In the genomic region with DNA sequence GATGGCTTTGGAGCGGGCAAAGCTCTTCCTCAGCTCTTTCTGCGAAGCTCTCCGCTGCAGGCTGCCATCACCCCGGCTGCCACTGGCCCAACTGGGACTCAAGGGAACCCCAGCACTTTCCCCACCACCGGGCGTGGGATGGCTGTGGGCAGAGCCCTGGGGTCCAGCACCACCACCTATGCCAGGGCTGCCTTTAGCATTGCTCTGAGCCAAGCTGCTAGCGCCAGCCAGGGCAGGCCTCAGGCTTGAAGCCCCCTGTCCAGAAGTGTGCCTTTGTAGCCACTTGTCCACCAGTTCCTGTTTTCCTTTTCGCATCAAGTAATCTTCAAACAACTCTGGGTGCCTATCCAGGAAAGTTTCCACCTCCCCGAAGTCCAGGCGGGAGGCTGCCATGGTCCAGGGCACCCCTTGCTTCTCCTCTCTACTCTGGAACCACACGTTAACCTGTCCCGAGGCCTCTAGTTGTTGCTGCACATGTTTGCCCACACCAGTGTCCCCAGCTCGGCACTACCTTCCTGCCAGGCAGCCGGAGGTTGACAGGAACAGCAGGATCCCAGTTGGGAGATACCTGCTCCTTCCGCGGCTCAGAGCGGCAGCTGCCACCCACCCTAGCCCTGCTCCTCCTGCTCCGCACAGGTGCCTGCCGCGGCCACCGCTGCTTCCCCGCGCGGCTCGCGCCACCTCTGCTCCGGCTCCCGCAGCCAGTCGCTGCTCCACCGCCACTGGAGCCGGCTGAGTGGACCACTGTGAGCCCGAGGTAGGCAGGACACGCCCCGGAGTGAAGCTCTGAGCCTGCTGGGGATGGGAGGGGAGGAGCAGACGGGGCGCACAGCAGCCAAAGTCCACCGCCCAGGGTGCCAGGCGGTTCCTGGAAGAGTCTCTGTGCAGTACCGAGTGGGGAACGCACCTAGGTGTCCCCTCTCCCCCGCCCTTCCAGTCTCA, we compare ENCODE assay signal across 9 mouse cellular contexts. TPM values are rescaled to one million over a fixed set of nuclear protein-coding genes. Genes with fewer than 3 reads are reported as not detected.
DNase-seq lines count a peak whose midpoint lies in the region; ATAC-seq and TF ChIP-seq lines count a peak whose summit lies in the region.
"Had no signal": no experiment of that assay in that cellular context is flagged by ENCODE, and none has a peak within 500 bp of the region (broad histone marks: within the 10 kb centered on the region; RNA-seq: fewer than 3 reads in every experiment).

TSS of gene Pde11a (minus strand) at position 560 of the 942 bp plus-strand sequence.

- TF ChIP-seq CTCF in kidney, postnatal 0 days (IDR thresholded peaks at IDR 0.05; ENCODE audit: low read depth): no peak

- peaks cover 9% of the 10 kb centered on the region for H3K4me1 ChIP-seq in heart, embryonic 15.5 days (replicated peaks)
- peaks cover 7% of the 10 kb centered on the region for H3K4me1 ChIP-seq in kidney, postnatal 0 days (replicated peaks; ENCODE audit: insufficient read depth, low read length)
- H3K4me1 ChIP-seq in lung, embryonic 16.5 days (replicated peaks; ENCODE audit: control insufficient read depth, insufficient read depth, low read length): no peaks in the 10 kb centered on the region

- DNase-seq in layer of hippocampus, adult 8-10 months (ENCODE audit: low spot score in 2 of 2): no peak
- DNase-seq in layer of hippocampus, adult 9-10 months (ENCODE audit: low spot score): no peak
- DNase-seq in c-Kit-positive CD71-positive TER-119-positive erythroid progenitor cells, embryonic 14.5 days (ENCODE audit: low spot score): peak; percentile 3
- DNase-seq in kidney, postnatal 0 days (ENCODE audit: low spot score): peak; percentile 69
- DNase-seq in retina, embryonic 14.5 days (ENCODE audit: low spot score): peak; percentile 61
- no peak for DNase-seq in gastrocnemius, postnatal 36 days

- peak within 1 kb of the TSS; percentile 97 for H3K4me2 ChIP-seq in heart, embryonic 15.5 days
- H3K4me2 ChIP-seq in kidney, postnatal 0 days (ENCODE audit: low read length): peak within 1 kb of the TSS; percentile 92
- H3K4me2 ChIP-seq in lung, embryonic 16.5 days (ENCODE audit: low read depth, low read length): peak within 1 kb of the TSS; percentile 95

- peak within 1 kb of the TSS; percentile 56 for H3K4me3 ChIP-seq in heart, embryonic 15.5 days
- peak within 1 kb of the TSS; percentile 42 for H3K4me3 ChIP-seq in kidney, postnatal 0 days (replicated peaks; ENCODE audit: low read depth, low read length)
- H3K4me3 ChIP-seq in lung, embryonic 16.5 days (ENCODE audit: low read length): peak within 1 kb of the TSS; percentile 53

- H3K27ac ChIP-seq in heart, embryonic 15.5 days: no peak within 1 kb of the TSS
- no peak within 1 kb of the TSS for H3K27ac ChIP-seq in kidney, postnatal 0 days
- H3K27ac ChIP-seq in lung, embryonic 16.5 days (ENCODE audit: low read length): no peak within 1 kb of the TSS

- H3K9me3 ChIP-seq in heart, embryonic 15.5 days (replicated peaks): no peaks in the 10 kb centered on the region
- H3K9me3 ChIP-seq in kidney, postnatal 0 days (replicated peaks; ENCODE audit: low read length): no peaks in the 10 kb centered on the region
- H3K9me3 ChIP-seq in lung, embryonic 16.5 days (ENCODE audit: control insufficient read depth, low read length): no peaks in the 10 kb centered on the region

- WGBS in heart, embryonic 15.5 days: 15% methylated on average over 40 of the region's 41 CpGs
- 18% methylated on average over 40 of the region's 41 CpGs for WGBS in kidney, postnatal 0 days
- WGBS in lung, embryonic 16.5 days: 16% methylated on average over 40 of the region's 41 CpGs

- peak within 1 kb of the TSS; percentile 45 for H3K9ac ChIP-seq in heart, embryonic 15.5 days
- H3K9ac ChIP-seq in kidney, postnatal 0 days (ENCODE audit: low read depth, low read length): peak within 1 kb of the TSS; percentile 42; the same call in 1 of the 2 replicates
- peak within 1 kb of the TSS; percentile 62 for H3K9ac ChIP-seq in lung, embryonic 16.5 days (ENCODE audit: low read length)

- peak; percentile 66; the same call in 1 of the 2 replicates for ATAC-seq in heart, embryonic 15.5 days (replicated peaks; ENCODE audit: insufficient number of reproducible peaks, insufficient read depth, low FRiP score, low read depth)
- ATAC-seq in kidney, postnatal 0 days (replicated peaks; ENCODE audit: low FRiP score, low read depth): peak; percentile 97
- ATAC-seq in lung, embryonic 16.5 days (ENCODE audit: low read depth): peak; percentile 60

- no peaks in the 10 kb centered on the region for H3K36me3 ChIP-seq in heart, embryonic 15.5 days
- H3K36me3 ChIP-seq in kidney, postnatal 0 days (ENCODE audit: insufficient read depth, low read length): no peaks in the 10 kb centered on the region
- H3K36me3 ChIP-seq in lung, embryonic 16.5 days (ENCODE audit: control insufficient read depth, insufficient read depth, low read length): no peaks in the 10 kb centered on the region

- peaks cover 20% of the 10 kb centered on the region for H3K27me3 ChIP-seq in heart, embryonic 15.5 days
- peaks cover 5% of the 10 kb centered on the region; the same call in 1 of the 2 replicates for H3K27me3 ChIP-seq in kidney, postnatal 0 days (ENCODE audit: insufficient read depth, low read length)
- H3K27me3 ChIP-seq in lung, embryonic 16.5 days (ENCODE audit: control insufficient read depth, insufficient read depth, low read depth, low read length): peaks cover 5% of the 10 kb centered on the region; the same call in 1 of the 2 replicates

- intact Hi-C loops in gastrocnemius, postnatal 36 days (cut with DNase I): no loop called here

RNA-seq across cellular contexts. Expression of gene Pde11a, which starts in this region (rescaled TPM):
- 10 to 100 TPM; 15.7 to 22.8 (median 17.9) TPM for total RNA-seq in layer of hippocampus, adult 8-10 months (2022)
- 0.18 and 0.24 TPM in 2 replicates for polyA plus RNA-seq in heart, embryonic 15.5 days (2015; fragmentation: Nextera tagmentation; extraction: Ambion mirVana)
- 0.71 and 0.89 TPM in 2 replicates for polyA plus RNA-seq in kidney, postnatal 0 days (2015; fragmentation: Nextera tagmentation; extraction: Ambion mirVana)
- 0.09 and 0.13 TPM in 2 replicates for polyA plus RNA-seq in lung, embryonic 16.5 days (2015; fragmentation: Nextera tagmentation; extraction: Ambion mirVana)
- total RNA-seq in gastrocnemius, postnatal 36 days (2021): under 1 TPM in 1 of 2 experiments, not detected in 1; 0.15 TPM
- total RNA-seq: neutrophil, adult 5-6 weeks had no signal

Comparison
In these comparisons a context has a peak if more than half of its experiments do, and no peak if none do; other contexts are left out.
1. RNA of gene Pde11a (total RNA-seq): 15.7 to 22.8 TPM in layer of hippocampus, adult 8-10 months; 0.15 TPM in gastrocnemius, postnatal 36 days; every median in the first group is over 10 times any median in the second.
2. Peak in ATAC-seq, H3K4me3 ChIP-seq, H3K9ac ChIP-seq and H3K4me2 ChIP-seq in heart, embryonic 15.5 days; RNA of the gene not detected or under 1 TPM.
3. Peak in DNase-seq, ATAC-seq, H3K4me3 ChIP-seq, H3K9ac ChIP-seq and H3K4me2 ChIP-seq in kidney, postnatal 0 days; RNA of the gene not detected or under 1 TPM.
4. Peak in ATAC-seq, H3K4me3 ChIP-seq, H3K9ac ChIP-seq and H3K4me2 ChIP-seq in lung, embryonic 16.5 days; RNA of the gene not detected or under 1 TPM.
5. DNase-seq: peak in c-Kit-positive CD71-positive TER-119-positive erythroid progenitor cells, embryonic 14.5 days (single experiment) and retina, embryonic 14.5 days (single experiment); none in layer of hippocampus, adult 8-10 months (0 of 2), layer of hippocampus, adult 9-10 months (single experiment) and gastrocnemius, postnatal 36 days (0 of 2).
6. Peak in every context shown above with its lines, with median percentiles within 50 percentile points of each other: ATAC-seq, H3K4me2 ChIP-seq, H3K4me3 ChIP-seq and H3K9ac ChIP-seq.